Comparison of ENCODE assay signal across 8 mouse cellular contexts in genomic region chr17:56030919-56031318, GRCm38 (mm10). TPM values are rescaled to one million over a fixed set of nuclear protein-coding genes. Genes with fewer than 3 reads are reported as not detected.
A peak's percentile ranks its signal among the peaks of the same experiment; 100 is the strongest.
DNase-seq lines count a peak whose midpoint lies in the region; ATAC-seq and TF ChIP-seq lines count a peak whose summit lies in the region.

No protein-coding gene starts in this region.

- 0 out of 2 replicates have a peak, but pooled peaks have one; percentile 18 for TF ChIP-seq CTCF in bone marrow, adult 2 months (IDR thresholded peaks at IDR 0.05; ENCODE audit: control insufficient read depth, insufficient read depth, low read length)

- H3K9me3 ChIP-seq in limb, embryonic 15.5 days = no peaks in the 10 kb centered on the region
- H3K9me3 ChIP-seq in limb, embryonic 10.5 days (replicated peaks) = no peaks in the 10 kb centered on the region
- H3K9me3 ChIP-seq in forebrain, embryonic 10.5 days = no peaks in the 10 kb centered on the region

- WGBS in limb, embryonic 15.5 days = 59% methylated on average over 5 of the region's 5 CpGs
- WGBS in limb, embryonic 10.5 days = 74% methylated on average over 5 of the region's 5 CpGs
- 4% methylated on average over 5 of the region's 5 CpGs for WGBS in bone marrow, adult 2 months
- WGBS in forebrain, embryonic 10.5 days = 81% methylated on average over 5 of the region's 5 CpGs

- H3K4me3 ChIP-seq in limb, embryonic 15.5 days = no peak overlapping the region
- H3K4me3 ChIP-seq in limb, embryonic 10.5 days = no peak overlapping the region
- no peak overlapping the region for H3K4me3 ChIP-seq in bone marrow, adult 2 months (replicated peaks; ENCODE audit: control insufficient read depth, low read depth, low read length)
- H3K4me3 ChIP-seq in forebrain, embryonic 10.5 days = no peak overlapping the region

- no peaks in the 10 kb centered on the region for H3K27me3 ChIP-seq in limb, embryonic 15.5 days
- H3K27me3 ChIP-seq in limb, embryonic 10.5 days (ENCODE audit: low read depth, poor library complexity, severe bottlenecking) = no peaks in the 10 kb centered on the region
- H3K27me3 ChIP-seq in forebrain, embryonic 10.5 days (ENCODE audit: poor library complexity, severe bottlenecking) = no peaks in the 10 kb centered on the region

- peaks cover 64% of the 10 kb centered on the region for H3K36me3 ChIP-seq in limb, embryonic 15.5 days
- peaks cover 78% of the 10 kb centered on the region for H3K36me3 ChIP-seq in limb, embryonic 10.5 days
- peaks cover 88% of the 10 kb centered on the region for H3K36me3 ChIP-seq in forebrain, embryonic 10.5 days (replicated peaks)

- no peak overlapping the region; the same call in 1 of the 2 replicates for H3K9ac ChIP-seq in limb, embryonic 15.5 days

- no peak for DNase-seq in limb, embryonic 10.5 days (ENCODE audit: low spot score)
- peak; percentile 81 for DNase-seq in kidney, adult 11 months
- peak; percentile 24 for DNase-seq in lung, postnatal 25 days (ENCODE audit: low spot score)
- DNase-seq in retina, postnatal 1 day = no peak
- DNase-seq in forebrain, embryonic 10.5 days (ENCODE audit: extremely low spot score, low spot score) = no peak

- H3K4me1 ChIP-seq in limb, embryonic 15.5 days = peaks cover 49% of the 10 kb centered on the region
- peaks cover 33% of the 10 kb centered on the region for H3K4me1 ChIP-seq in limb, embryonic 10.5 days
- peaks cover 9% of the 10 kb centered on the region for H3K4me1 ChIP-seq in bone marrow, adult 2 months (ENCODE audit: control insufficient read depth, insufficient read depth, low read length)
- peaks cover 23% of the 10 kb centered on the region for H3K4me1 ChIP-seq in forebrain, embryonic 10.5 days

- no peak for TF ChIP-seq POLR2A in bone marrow, adult 2 months (IDR thresholded peaks at IDR 0.05; ENCODE audit: borderline replicate concordance, control insufficient read depth, low read depth, low read length)

- H3K27ac ChIP-seq in limb, embryonic 15.5 days = peak overlapping the region; percentile 33; the same call in 1 of the 2 replicates
- no peak overlapping the region for H3K27ac ChIP-seq in limb, embryonic 10.5 days
- H3K27ac ChIP-seq in bone marrow, adult 2 months (ENCODE audit: control insufficient read depth, insufficient read depth, low read depth, low read length, poor library complexity) = peak overlapping the region; percentile 15; the same call in 1 of the 2 replicates
- H3K27ac ChIP-seq in forebrain, embryonic 10.5 days = no peak overlapping the region

- no peak overlapping the region for H3K4me2 ChIP-seq in limb, embryonic 15.5 days

- no peak for ATAC-seq in limb, embryonic 15.5 days (ENCODE audit: insufficient number of reproducible peaks, low FRiP score, low TSS enrichment, low read depth)
- ATAC-seq in CD4-positive, CD25-positive, alpha-beta regulatory T cell, adult 4 months = no peak

RNA-seq across cellular contexts. Expression of gene Sh3gl1, which starts 5.5 kb away (rescaled TPM):
- 210 and 217 TPM in 2 replicates for polyA plus RNA-seq in limb, embryonic 15.5 days (2015; fragmentation: Nextera tagmentation; extraction: Ambion mirVana)
- polyA plus RNA-seq in limb, embryonic 10.5 days (2016; fragmentation: Nextera tagmentation; extraction: Ambion mirVana) = 181 and 187 TPM in 2 replicates
- 39.9 and 55.5 TPM in 2 replicates for polyA plus RNA-seq in bone marrow, adult 2 months (2011; ENCODE audit: insufficient read depth, insufficient read length, low replicate concordance, missing spikeins)
- 152 and 157 TPM in 2 replicates for polyA plus RNA-seq in forebrain, embryonic 10.5 days (2016; fragmentation: Nextera tagmentation; extraction: Ambion mirVana)
- polyA plus RNA-seq in CD4-positive, CD25-positive, alpha-beta regulatory T cell, adult 4 months (2017; shearing (Covaris generic)) = 100 to 1,000 TPM in 1 of 2 experiments, 10 to 100 TPM in 1; 93.7 to 110 TPM

RNA-seq across cellular contexts. Expression of gene Chaf1a, which starts 9.3 kb away (rescaled TPM):
- polyA plus RNA-seq in limb, embryonic 15.5 days (2015; fragmentation: Nextera tagmentation; extraction: Ambion mirVana) = 19.1 and 21.4 TPM in 2 replicates
- 54.7 and 60.2 TPM in 2 replicates for polyA plus RNA-seq in limb, embryonic 10.5 days (2016; fragmentation: Nextera tagmentation; extraction: Ambion mirVana)
- polyA plus RNA-seq in bone marrow, adult 2 months (2011; ENCODE audit: insufficient read depth, insufficient read length, low replicate concordance, missing spikeins) = 55.8 and 73.6 TPM in 2 replicates
- 53.9 and 54.7 TPM in 2 replicates for polyA plus RNA-seq in forebrain, embryonic 10.5 days (2016; fragmentation: Nextera tagmentation; extraction: Ambion mirVana)
- 1 to 10 TPM in 1 of 2 experiments, under 1 TPM in 1; 0.51 to 1.0 TPM for polyA plus RNA-seq in CD4-positive, CD25-positive, alpha-beta regulatory T cell, adult 4 months (2017; shearing (Covaris generic))

RNA-seq across cellular contexts. Expression of gene Mpnd, which starts 25.4 kb away (rescaled TPM):
- polyA plus RNA-seq in limb, embryonic 15.5 days (2015; fragmentation: Nextera tagmentation; extraction: Ambion mirVana) = 71.2 and 82.9 TPM in 2 replicates
- 115 and 130 TPM in 2 replicates for polyA plus RNA-seq in limb, embryonic 10.5 days (2016; fragmentation: Nextera tagmentation; extraction: Ambion mirVana)
- 13.1 and 47.7 TPM in 2 replicates for polyA plus RNA-seq in bone marrow, adult 2 months (2011; ENCODE audit: insufficient read depth, insufficient read length, low replicate concordance, missing spikeins)
- polyA plus RNA-seq in forebrain, embryonic 10.5 days (2016; fragmentation: Nextera tagmentation; extraction: Ambion mirVana) = 105 and 114 TPM in 2 replicates
- 10 to 100 TPM in 1 of 2 experiments, 1 to 10 TPM in 1; 9.2 to 13.7 TPM for polyA plus RNA-seq in CD4-positive, CD25-positive, alpha-beta regulatory T cell, adult 4 months (2017; shearing (Covaris generic))

RNA-seq across cellular contexts. Expression of gene Stap2, which starts 25.5 kb away (rescaled TPM):
- polyA plus RNA-seq in limb, embryonic 15.5 days (2015; fragmentation: Nextera tagmentation; extraction: Ambion mirVana) = 26.0 and 28.2 TPM in 2 replicates
- 6.4 and 7.3 TPM in 2 replicates for polyA plus RNA-seq in limb, embryonic 10.5 days (2016; fragmentation: Nextera tagmentation; extraction: Ambion mirVana)
- 3.9 and 10.6 TPM in 2 replicates for polyA plus RNA-seq in bone marrow, adult 2 months (2011; ENCODE audit: insufficient read depth, insufficient read length, low replicate concordance, missing spikeins)
- 5.6 and 7.4 TPM in 2 replicates for polyA plus RNA-seq in forebrain, embryonic 10.5 days (2016; fragmentation: Nextera tagmentation; extraction: Ambion mirVana)
- polyA plus RNA-seq in CD4-positive, CD25-positive, alpha-beta regulatory T cell, adult 4 months (2017; shearing (Covaris generic)) = under 1 TPM in 1 of 2 experiments, not detected in 1; 0.70 TPM

RNA-seq across cellular contexts. Expression of gene Ubxn6, which starts 43.9 kb away (rescaled TPM):
- polyA plus RNA-seq in limb, embryonic 15.5 days (2015; fragmentation: Nextera tagmentation; extraction: Ambion mirVana) = 42.1 and 45.6 TPM in 2 replicates
- polyA plus RNA-seq in limb, embryonic 10.5 days (2016; fragmentation: Nextera tagmentation; extraction: Ambion mirVana) = 33.3 and 40.3 TPM in 2 replicates
- polyA plus RNA-seq in bone marrow, adult 2 months (2011; ENCODE audit: insufficient read depth, insufficient read length, low replicate concordance, missing spikeins) = 17.7 and 41.7 TPM in 2 replicates
- 30.2 and 32.4 TPM in 2 replicates for polyA plus RNA-seq in forebrain, embryonic 10.5 days (2016; fragmentation: Nextera tagmentation; extraction: Ambion mirVana)
- 10 to 100 TPM; 35.0 to 41.5 TPM for polyA plus RNA-seq in CD4-positive, CD25-positive, alpha-beta regulatory T cell, adult 4 months (2017; shearing (Covaris generic))

Comparison
In these comparisons a context has a peak if more than half of its experiments do, and no peak if none do; other contexts are left out.
1. H3K27ac ChIP-seq: peak in limb, embryonic 15.5 days (single experiment) and bone marrow, adult 2 months (single experiment); none in limb, embryonic 10.5 days (single experiment) and forebrain, embryonic 10.5 days (single experiment).
2. DNase-seq: peak in kidney, adult 11 months (single experiment) and lung, postnatal 25 days (single experiment); none in limb, embryonic 10.5 days (single experiment), retina, postnatal 1 day (single experiment) and forebrain, embryonic 10.5 days (single experiment).